Mouse (Mus musculus): ENCODE measurements around the gene Pomp. TPM values are rescaled to one million over a fixed set of nuclear protein-coding genes. Genes with fewer than 3 reads are reported as not detected.

Gene Pomp
- polyA plus RNA-seq (2014; fragmentation: Nextera tagmentation; extraction: Ambion mirVana) = 491 and 555 TPM in 2 replicates

DNA sequence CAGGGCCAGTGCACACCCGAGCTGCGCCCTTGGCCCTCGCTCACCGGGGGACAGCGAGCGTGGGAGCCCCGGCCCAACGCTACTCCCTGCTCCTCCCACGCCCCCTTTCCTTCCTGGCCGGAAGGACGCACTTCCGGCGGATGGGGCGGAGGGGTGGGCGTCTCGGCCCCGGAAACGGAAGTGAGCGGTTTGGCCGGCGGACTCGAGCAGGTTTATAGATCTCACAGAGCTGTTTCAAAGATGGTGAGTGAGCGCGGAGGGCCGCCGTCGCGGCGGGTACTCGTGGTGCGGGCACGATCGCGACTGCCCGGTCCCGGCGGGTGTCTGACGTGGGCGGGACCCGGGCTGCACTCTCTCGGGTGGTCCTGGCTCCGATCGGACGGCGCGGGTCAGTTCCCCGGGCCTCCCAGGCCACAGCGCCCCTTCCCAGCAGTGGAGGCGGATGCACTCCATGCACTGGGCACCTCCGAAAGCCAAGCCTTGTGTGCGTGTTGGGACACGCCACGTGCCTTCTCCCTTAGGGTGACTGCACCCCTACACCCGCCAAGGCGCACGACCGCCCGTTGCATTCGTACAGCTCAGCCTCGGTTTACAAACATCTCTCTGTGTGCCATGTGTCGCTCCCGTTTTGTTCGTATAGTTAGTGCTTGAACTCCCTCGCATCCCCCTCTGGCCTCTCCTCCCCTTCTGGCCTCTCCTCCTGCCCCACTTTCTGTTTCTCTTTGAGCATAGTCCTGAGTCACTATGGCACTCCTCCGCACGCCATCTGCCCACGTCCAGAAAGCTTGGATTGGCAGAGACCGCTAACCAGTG is at the start of gene Pomp:
Pomp (plus strand) TSS at position 13 of the 813 bp plus-strand sequence.
- H3K9me3 ChIP-seq (ENCODE audit: control insufficient read depth, low read length) = no peaks in the 10 kb centered on the region
- peak; percentile 93 for ATAC-seq (ENCODE audit: low FRiP score, low TSS enrichment)
- peak within 1 kb of the TSS; percentile 77 for H3K4me2 ChIP-seq (ENCODE audit: low read length)
- no peaks in the 10 kb centered on the region for H3K27me3 ChIP-seq (ENCODE audit: control insufficient read depth, insufficient read depth, low read length)
- H3K36me3 ChIP-seq (ENCODE audit: control insufficient read depth, insufficient read depth, low read length) = peaks cover 27% of the 10 kb centered on the region
- under 1% methylated on average over 67 of the region's 68 CpGs for WGBS
- peaks cover 11% of the 10 kb centered on the region; the same call in 1 of the 2 replicates for H3K4me1 ChIP-seq (ENCODE audit: control insufficient read depth, insufficient read depth, low read length)
- H3K9ac ChIP-seq (replicated peaks; ENCODE audit: low read length) = peak within 1 kb of the TSS; percentile 83
- H3K4me3 ChIP-seq (replicated peaks; ENCODE audit: low read depth, low read length) = peak within 1 kb of the TSS; percentile 94
- DNase-seq = peak; percentile 96
- H3K27ac ChIP-seq (replicated peaks; ENCODE audit: low read depth, low read length) = peak within 1 kb of the TSS; percentile 77

GRCm38 (mm10) chr5:147812255-147813040 is 47.8 kb upstream of the Pomp start:
- DNase-seq (no peak), ATAC-seq (ENCODE audit: low FRiP score, low TSS enrichment) (no peak)
- WGBS = 91% methylated on average over 13 of the region's 13 CpGs
- no peaks in the 10 kb centered on the region for H3K27me3 ChIP-seq (ENCODE audit: control insufficient read depth, insufficient read depth, low read length)
- no peaks in the 10 kb centered on the region for H3K4me1 ChIP-seq (ENCODE audit: control insufficient read depth, insufficient read depth, low read length)
- no peak overlapping the region for H3K9ac ChIP-seq (replicated peaks; ENCODE audit: low read length)
- H3K9me3 ChIP-seq (ENCODE audit: control insufficient read depth, low read length) = no peaks in the 10 kb centered on the region
- H3K36me3 ChIP-seq (ENCODE audit: control insufficient read depth, insufficient read depth, low read length) = no peaks in the 10 kb centered on the region
- no peak overlapping the region for H3K4me2 ChIP-seq (ENCODE audit: low read length)
- H3K27ac ChIP-seq (replicated peaks; ENCODE audit: low read depth, low read length) = no peak overlapping the region
- H3K4me3 ChIP-seq (replicated peaks; ENCODE audit: low read depth, low read length) = no peak overlapping the region

- Histone ChIP-seq H3K36me3 (ENCODE audit: control insufficient read depth, insufficient read depth, low read length) (no peaks in the 10 kb centered on the region), H3K9me3 (ENCODE audit: control insufficient read depth, low read length) (0 out of 2 replicates have a peak, but pooled peaks cover 5% of the 10 kb centered on the region), H3K27me3 (ENCODE audit: control insufficient read depth, insufficient read depth, low read length) (no peaks in the 10 kb centered on the region), H3K9ac (replicated peaks; ENCODE audit: low read length) (no peak overlapping the region), H3K4me2 (ENCODE audit: low read length) (no peak overlapping the region), H3K4me3 (replicated peaks; ENCODE audit: low read depth, low read length) (no peak overlapping the region), H3K4me1 (ENCODE audit: control insufficient read depth, insufficient read depth, low read length) (no peaks in the 10 kb centered on the region), H3K27ac (replicated peaks; ENCODE audit: low read depth, low read length) (no peak overlapping the region)
- 82% methylated on average over 13 of the region's 13 CpGs for WGBS
- DNase-seq = no peak
- no peak for ATAC-seq (ENCODE audit: low FRiP score, low TSS enrichment)
Measured at GRCm38 (mm10) chr5:147814971-147815370, 45.3 kb upstream of the Pomp start.

- WGBS = 91% methylated on average over 8 of the region's 8 CpGs
- H3K9ac ChIP-seq (replicated peaks; ENCODE audit: low read length) = no peak overlapping the region
- DNase-seq = no peak
Measured at GRCm38 (mm10) chr5:147815592-147815991, 44.7 kb upstream of the Pomp start.

GRCm38 (mm10) chr5:147816465-147816864 is 43.8 kb upstream of the Pomp start:
- Histone ChIP-seq H3K27ac (replicated peaks; ENCODE audit: low read depth, low read length) (no peak overlapping the region), H3K4me2 (ENCODE audit: low read length) (no peak overlapping the region), H3K9me3 (ENCODE audit: control insufficient read depth, low read length) (0 out of 2 replicates have a peak, but pooled peaks cover 6% of the 10 kb centered on the region), H3K9ac (replicated peaks; ENCODE audit: low read length) (no peak overlapping the region), H3K27me3 (ENCODE audit: control insufficient read depth, insufficient read depth, low read length) (no peaks in the 10 kb centered on the region), H3K4me3 (replicated peaks; ENCODE audit: low read depth, low read length) (no peak overlapping the region), H3K4me1 (ENCODE audit: control insufficient read depth, insufficient read depth, low read length) (no peaks in the 10 kb centered on the region), H3K36me3 (ENCODE audit: control insufficient read depth, insufficient read depth, low read length) (no peaks in the 10 kb centered on the region)
- WGBS = 59% methylated on average over 4 of the region's 4 CpGs
- DNase-seq (no peak), ATAC-seq (ENCODE audit: low FRiP score, low TSS enrichment) (no peak)

More at GRCm38 (mm10) chr5:147815592-147815991, 44.7 kb upstream of the Pomp start:
- no peak for ATAC-seq (ENCODE audit: low FRiP score, low TSS enrichment)
- no peaks in the 10 kb centered on the region for H3K27me3 ChIP-seq (ENCODE audit: control insufficient read depth, insufficient read depth, low read length)
- no peaks in the 10 kb centered on the region for H3K36me3 ChIP-seq (ENCODE audit: control insufficient read depth, insufficient read depth, low read length)
- H3K27ac ChIP-seq (replicated peaks; ENCODE audit: low read depth, low read length) = no peak overlapping the region
- no peak overlapping the region for H3K4me3 ChIP-seq (replicated peaks; ENCODE audit: low read depth, low read length)
- H3K4me1 ChIP-seq (ENCODE audit: control insufficient read depth, insufficient read depth, low read length) = no peaks in the 10 kb centered on the region
- H3K4me2 ChIP-seq (ENCODE audit: low read length) = no peak overlapping the region
- H3K9me3 ChIP-seq (ENCODE audit: control insufficient read depth, low read length) = 0 out of 2 replicates have a peak, but pooled peaks cover 6% of the 10 kb centered on the region

DNA sequence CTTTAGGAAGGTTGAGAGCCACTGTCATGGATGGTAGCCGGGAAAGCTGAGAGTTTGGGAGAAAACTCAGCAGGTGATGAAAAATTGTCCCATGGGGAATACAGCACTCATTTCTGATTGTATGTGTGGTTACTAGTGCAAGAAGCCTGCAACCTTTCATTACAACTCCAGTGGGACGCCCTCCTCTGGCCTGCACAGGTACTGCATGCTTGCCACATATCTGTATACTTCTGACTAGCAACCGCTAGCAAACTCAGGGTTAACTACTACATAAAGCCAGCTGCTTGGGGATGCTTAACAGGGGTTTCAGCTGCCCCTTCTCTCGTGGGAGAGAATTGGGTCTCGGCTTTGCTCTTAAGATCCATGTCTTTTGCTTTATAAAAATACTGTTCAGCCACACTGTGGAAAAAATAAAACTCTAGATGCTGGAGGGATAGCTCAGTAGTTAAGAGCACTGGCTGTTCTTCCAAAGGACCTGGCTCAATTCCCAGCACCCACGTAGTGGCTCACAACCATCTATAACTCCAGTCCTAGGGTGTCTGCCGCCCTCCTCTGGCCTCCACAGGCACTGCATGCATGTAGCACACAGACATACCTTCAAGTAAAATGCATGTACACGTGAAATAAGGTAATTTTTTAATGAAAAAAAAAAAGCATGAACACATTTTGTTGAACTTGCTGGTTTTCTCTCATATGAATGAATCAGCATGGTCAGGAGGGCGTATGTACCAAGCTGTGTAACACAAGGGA is 42.3 kb upstream of the Pomp start:
- ATAC-seq (ENCODE audit: low FRiP score, low TSS enrichment) (no peak), DNase-seq (no peak)
- Histone ChIP-seq H3K4me2 (ENCODE audit: low read length) (no peak overlapping the region), H3K9ac (replicated peaks; ENCODE audit: low read length) (no peak overlapping the region), H3K4me1 (ENCODE audit: control insufficient read depth, insufficient read depth, low read length) (no peaks in the 10 kb centered on the region), H3K27ac (replicated peaks; ENCODE audit: low read depth, low read length) (no peak overlapping the region), H3K27me3 (ENCODE audit: control insufficient read depth, insufficient read depth, low read length) (no peaks in the 10 kb centered on the region), H3K36me3 (ENCODE audit: control insufficient read depth, insufficient read depth, low read length) (no peaks in the 10 kb centered on the region), H3K4me3 (replicated peaks; ENCODE audit: low read depth, low read length) (no peak overlapping the region), H3K9me3 (ENCODE audit: control insufficient read depth, low read length) (0 out of 2 replicates have a peak, but pooled peaks cover 6% of the 10 kb centered on the region)
- WGBS = 93% methylated on average over 9 of the region's 9 CpGs

GRCm38 (mm10) chr5:147818866-147819265 is 41.4 kb upstream of the Pomp start:
- Histone ChIP-seq H3K36me3 (ENCODE audit: control insufficient read depth, insufficient read depth, low read length) (no peaks in the 10 kb centered on the region), H3K9me3 (ENCODE audit: control insufficient read depth, low read length) (0 out of 2 replicates have a peak, but pooled peaks cover 6% of the 10 kb centered on the region), H3K4me3 (replicated peaks; ENCODE audit: low read depth, low read length) (no peak overlapping the region), H3K4me2 (ENCODE audit: low read length) (no peak overlapping the region), H3K27ac (replicated peaks; ENCODE audit: low read depth, low read length) (no peak overlapping the region), H3K9ac (replicated peaks; ENCODE audit: low read length) (no peak overlapping the region), H3K27me3 (ENCODE audit: control insufficient read depth, insufficient read depth, low read length) (no peaks in the 10 kb centered on the region), H3K4me1 (ENCODE audit: control insufficient read depth, insufficient read depth, low read length) (no peaks in the 10 kb centered on the region)
- DNase-seq (no peak), ATAC-seq (ENCODE audit: low FRiP score, low TSS enrichment) (no peak)
- 93% methylated on average over 8 of the region's 8 CpGs for WGBS

DNA sequence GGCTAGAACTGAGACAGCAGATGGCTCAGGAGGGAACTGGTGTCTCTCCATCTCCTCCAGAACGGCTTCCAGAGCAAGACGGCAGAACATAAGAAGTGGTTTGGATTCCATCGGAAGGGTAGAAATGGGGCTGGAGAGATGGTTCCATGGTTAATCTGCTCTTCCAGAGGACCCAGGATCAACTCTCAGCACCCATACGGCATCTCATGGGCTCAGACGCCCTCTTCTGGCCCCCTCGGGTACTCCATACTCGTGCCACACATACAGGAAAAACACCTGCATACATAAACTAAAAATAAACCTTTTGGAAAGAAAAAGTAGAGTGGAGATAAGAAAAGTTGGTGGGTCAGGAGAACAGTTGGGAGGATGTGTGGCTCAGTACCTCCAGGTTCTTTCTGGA is 40.4 kb upstream of the Pomp start:
- Histone ChIP-seq H3K27ac (replicated peaks; ENCODE audit: low read depth, low read length) (no peak overlapping the region), H3K4me3 (replicated peaks; ENCODE audit: low read depth, low read length) (no peak overlapping the region), H3K27me3 (ENCODE audit: control insufficient read depth, insufficient read depth, low read length) (no peaks in the 10 kb centered on the region), H3K4me1 (ENCODE audit: control insufficient read depth, insufficient read depth, low read length) (no peaks in the 10 kb centered on the region), H3K9me3 (ENCODE audit: control insufficient read depth, low read length) (0 out of 2 replicates have a peak, but pooled peaks cover 6% of the 10 kb centered on the region), H3K36me3 (ENCODE audit: control insufficient read depth, insufficient read depth, low read length) (no peaks in the 10 kb centered on the region), H3K9ac (replicated peaks; ENCODE audit: low read length) (no peak overlapping the region), H3K4me2 (ENCODE audit: low read length) (no peak overlapping the region)
- 88% methylated on average over 7 of the region's 7 CpGs for WGBS
- no peak for DNase-seq
- ATAC-seq (ENCODE audit: low FRiP score, low TSS enrichment) = no peak

Measured in midbrain, embryonic 14.5 days (tissue).